Mouse (Mus musculus) myocyte (in vitro differentiated cells): Measurements from ENCODE around the gene Gpr162.

Experiments used
- E2F4 ChIP-seq: IDR thresholded peaks from one replicate; pipeline ENCODE4 v1.6.1; 2011; ENCODE audit warnings: mild to moderate bottlenecking, control low read depth, moderate library complexity; ENCODE audit not compliant: insufficient read depth
- POLR2A ChIP-seq: IDR thresholded peaks from one replicate; pipeline ENCODE4 v1.6.1; 2011; ENCODE audit warnings: low read depth, mild to moderate bottlenecking, control low read depth, moderate library complexity; ENCODE audit not compliant: insufficient read length

DNA sequence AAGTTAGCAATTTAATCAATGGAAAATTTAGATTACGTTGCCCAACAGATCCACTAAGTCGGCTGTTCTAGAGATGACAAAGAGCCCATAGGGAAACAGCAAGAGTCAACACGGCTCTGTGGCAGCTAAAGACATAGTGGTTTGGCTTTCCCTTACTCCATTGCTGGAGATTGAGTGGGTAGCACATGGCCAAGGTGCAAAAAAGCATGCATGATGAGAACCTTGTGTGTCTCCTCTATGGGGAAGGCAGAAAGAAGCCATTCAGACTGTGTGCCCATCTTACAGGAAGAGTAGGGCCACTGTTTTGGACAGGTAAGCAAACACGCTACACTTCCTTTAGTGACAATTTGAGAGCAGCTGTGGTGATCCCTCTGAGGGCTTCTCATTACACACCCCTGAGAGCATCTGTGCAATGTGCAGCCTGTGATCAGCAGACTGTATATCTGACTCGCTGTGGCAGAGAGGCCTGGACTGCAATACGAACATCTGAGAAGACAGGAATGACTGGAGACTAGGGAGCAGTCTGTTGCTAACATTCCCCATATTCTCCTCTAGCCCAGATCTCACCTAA, 24.9 kb upstream of the Gpr162 start:
- no peak for TF ChIP-seq POLR2A
- no peak for TF ChIP-seq E2F4
